Mouse (Mus musculus) embryo, embryonic 9.5 days (tissue): ENCODE data around the gene Sox6.

Experiments
- DNase-seq: peaks from one replicate; pipeline ENCODE4 v3.0.0-alpha.2; 2017; ENCODE audit errors: extremely low spot score

Gene Sox6

DNA sequence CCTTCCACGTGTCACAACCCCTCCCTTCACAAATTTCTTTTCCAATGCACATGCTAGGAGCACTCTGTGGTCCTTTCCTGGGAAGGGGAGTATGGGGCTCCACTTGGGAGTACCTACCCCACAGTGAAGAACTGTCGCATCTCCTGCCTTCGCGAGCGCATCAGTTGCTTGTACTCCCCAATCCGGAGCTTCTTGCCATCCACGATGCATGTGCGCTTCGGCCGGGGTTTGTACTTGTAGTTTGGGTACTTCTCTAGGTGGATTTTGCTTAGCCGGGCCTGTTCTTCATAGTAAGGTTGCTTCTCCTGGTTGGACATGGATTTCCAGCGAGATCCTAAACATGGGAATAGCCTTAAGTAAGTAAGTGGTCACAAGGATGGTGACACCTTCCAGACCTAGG lies 552.2 kb downstream of the Sox6 start:
- DNase-seq = no peak

DNA sequence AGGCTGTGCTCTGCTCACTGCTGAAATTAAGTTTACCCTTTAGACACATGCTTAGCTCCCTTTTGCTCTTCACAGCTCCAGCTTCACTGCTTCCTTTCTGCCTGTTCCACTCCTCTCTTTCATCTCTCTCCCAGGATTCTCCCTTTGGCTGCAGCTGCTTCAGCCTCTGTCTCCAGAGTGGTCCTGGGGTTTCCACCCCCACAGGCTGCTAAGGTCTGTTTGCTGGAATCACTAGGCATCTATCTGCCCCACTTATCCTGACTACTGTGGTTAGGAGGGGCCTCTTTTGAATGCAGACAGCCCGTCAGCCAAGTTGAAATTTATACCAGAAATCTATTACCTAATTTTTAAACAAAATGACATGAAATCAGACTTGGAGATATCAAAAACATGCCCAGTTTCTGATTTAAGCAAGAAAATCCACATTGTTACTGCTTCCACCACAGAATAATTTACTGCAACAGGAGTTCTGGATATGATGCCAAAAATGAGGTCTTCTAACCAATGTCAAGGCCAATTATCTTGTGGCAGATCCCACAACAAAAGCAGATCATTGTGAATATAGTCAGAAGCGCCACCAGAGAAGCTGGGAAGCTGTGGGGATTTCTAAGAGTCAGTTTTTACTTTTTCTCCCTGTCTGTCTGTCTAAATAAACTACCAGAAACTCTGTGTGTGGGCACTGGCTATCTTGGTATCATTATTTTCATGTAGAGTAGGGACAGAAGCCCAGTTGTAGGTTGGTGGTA lies 552.8 kb downstream of the Sox6 start:
- no peak for DNase-seq

DNA sequence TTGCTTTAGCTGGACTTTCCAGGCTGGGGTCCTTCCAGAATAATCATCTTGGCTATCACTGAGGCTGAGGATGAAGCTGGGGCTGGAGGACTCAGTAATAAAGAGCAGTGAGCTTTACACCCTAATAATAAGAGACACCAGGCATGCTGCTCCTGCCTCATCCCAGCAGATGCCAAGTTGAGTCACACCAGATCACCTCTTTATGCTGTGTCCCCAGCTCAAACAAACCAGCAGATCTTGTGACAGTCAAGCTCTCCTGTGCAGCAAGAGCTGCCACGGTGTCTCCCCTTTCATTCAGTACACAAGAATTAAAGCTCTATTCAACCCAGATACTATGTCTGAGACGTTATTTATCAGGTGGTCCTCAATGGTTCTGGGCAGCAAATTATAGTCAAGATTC lies 560.8 kb downstream of the Sox6 start:
- DNase-seq = no peak

DNA sequence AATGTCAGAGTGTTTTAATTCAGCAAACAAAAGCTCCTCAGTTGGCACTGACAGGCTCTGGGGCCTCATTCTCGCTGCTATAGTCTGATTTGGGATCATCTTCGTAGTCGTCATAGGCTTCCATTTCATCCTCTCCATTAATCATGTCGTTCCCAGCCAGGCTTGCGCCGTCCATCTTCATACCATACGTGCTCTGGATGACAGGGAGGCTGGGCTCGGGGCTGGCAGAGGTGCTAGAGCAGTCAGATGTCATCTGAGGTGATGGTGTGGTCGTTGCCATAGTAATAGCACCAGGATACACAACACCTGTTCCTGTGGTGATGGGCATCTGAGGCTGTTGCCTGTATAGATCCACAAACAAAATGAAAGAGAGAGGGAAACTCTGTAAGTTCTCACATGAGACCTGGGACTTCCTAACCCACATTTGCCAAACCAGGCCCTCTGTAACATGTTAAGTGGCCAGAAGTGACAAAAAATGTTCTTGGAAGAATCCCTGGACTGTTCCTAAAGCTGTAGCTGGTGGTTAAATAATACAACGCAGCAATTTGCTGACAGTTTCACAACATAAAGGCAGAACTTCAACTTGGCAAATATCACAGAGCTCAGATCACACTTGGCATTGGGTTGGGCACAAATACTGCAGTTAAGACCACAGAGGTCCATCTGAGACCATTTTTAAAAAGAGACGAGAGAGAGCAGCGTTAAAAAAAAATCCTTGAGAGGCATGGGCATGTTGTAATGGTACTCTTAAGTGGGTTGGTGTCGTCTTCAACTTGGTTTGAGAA lies 561.5 kb downstream of the Sox6 start:
- DNase-seq = no peak

DNA sequence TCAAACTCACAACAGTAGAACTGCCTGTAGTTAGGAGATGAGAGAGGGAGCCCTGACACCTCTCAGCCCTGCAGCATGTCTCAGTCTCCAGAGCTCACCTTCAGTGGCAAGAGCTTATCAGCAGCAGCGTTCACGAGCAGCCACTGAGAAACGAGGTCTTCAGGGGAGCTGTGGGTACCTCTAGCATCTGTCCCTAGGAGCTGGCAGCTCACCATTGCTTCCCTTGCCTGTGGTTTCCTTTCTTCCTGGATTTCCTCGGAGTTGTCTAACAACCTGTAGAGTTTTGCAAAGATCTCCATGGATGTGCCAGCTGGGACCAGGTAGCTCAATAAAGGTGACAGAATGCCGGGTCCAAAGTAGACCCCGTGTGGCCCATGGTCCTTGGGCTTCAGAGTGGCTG lies 563.4 kb downstream of the Sox6 start:
- no peak for DNase-seq

DNA sequence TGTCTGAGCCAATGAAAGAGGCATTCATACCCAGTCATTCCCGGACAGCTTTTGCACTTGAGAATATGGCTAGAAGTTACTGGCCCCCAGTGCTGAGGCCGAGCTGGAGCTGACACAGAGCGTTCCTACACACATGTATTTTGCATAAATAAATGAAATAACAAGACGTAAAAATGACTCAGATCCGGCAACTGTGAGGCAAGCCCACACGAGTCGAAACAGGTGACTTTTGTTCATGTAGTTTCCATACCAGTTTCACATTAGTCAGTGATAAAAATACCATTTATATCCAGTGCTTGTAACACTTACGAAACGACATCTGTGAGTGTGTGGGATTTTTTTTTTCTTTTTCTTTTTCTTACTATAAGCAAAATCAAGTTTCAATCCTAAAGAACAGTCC lies 564.5 kb downstream of the Sox6 start:
- no peak for DNase-seq

DNA sequence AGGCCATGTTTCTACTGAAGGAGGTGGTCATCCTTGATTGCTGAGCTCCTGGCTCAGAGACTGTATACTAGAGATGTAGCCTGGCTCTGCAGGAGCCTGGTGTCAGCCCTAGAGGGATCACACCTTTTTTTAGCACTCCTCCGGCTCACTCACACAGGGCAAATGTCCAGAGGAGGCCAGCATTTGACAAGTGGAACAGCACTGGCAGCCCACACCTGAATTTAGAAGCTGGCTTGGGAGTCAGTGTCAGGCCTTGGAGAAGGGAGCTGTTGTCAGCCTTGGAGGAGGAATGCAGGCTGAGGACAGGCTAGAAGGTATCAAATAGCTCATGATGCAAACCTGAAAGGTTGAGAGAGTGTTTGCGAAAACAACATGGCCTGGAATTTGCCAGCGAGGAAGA lies 565.7 kb downstream of the Sox6 start:
- DNase-seq = no peak

DNA sequence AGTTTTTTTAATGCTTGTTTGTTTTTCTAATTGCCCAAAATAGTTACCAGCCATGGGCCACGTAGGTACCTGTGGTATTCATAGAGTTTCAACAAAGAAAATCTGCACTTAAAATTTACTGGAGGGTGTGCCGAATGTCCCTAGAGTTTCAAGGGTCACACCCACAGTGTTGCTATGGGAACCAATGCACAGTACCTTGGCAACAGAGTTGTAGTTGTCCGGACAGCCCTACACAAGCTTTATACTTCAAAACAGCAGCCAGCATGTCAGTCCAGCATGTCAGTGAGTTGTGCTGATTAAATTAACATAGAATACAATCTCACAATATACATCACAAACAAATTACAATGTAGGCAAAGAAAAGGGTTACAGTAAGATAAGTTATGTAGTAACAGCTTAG lies 567.1 kb downstream of the Sox6 start:
- no peak for DNase-seq

DNA sequence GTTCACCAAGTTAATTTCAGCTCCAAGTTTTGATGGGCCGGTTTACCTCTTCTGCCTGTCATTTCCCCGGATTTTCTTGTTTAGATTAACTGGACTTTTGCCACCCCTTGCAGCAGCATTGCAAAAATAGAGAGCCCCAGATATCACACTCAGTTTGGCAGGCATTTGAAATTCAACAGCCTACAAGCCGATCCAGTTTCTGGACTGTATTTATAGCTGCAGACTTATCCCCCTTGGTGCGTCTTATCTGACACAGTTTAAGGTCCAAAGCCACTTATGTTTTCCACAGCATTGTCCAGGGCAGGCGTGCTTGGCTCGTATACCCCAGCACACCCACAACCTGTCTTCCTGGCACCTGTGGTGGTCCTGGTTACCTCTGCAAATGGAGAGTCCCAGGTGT lies 571.8 kb downstream of the Sox6 start:
- no peak for DNase-seq

DNA sequence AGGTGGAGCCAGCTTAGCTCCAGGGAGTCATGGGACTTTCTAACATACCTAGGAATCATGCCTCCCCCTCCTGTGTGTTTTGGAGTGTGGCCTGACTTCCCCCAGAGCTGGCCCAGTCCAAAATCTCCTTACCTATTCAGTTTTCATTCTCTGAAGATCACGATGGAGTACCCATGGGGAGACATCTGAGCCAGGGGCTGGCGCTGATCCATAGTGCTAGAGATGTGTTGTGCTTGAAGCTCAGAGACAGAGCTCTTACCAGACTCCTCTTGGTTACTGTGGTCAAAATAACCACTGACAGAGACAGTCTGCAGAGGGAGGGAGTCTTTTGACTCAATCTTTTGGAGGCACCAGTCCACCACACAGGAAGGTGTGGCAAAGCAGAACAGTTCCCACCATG lies 575.2 kb downstream of the Sox6 start:
- no peak for DNase-seq

DNA sequence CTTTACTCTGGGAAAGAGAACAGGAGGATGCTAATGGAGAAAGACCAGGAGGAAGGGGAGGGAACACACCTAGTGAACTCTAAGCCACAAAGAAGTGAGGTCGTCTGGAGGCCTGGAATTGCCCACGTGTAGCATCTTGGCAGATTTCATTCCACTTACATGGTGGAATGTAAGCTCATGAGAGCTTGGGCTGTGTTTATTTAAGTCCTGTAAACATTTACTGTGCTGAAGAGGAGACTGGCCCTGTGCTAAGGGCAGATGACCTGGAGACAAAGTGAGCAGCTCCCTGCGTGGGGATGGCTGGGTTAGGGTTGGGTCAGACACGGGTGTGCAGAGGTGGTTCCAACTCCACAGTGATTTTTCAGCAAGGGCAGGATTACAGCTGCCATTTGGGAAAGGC lies 576.3 kb downstream of the Sox6 start:
- no peak for DNase-seq

DNA sequence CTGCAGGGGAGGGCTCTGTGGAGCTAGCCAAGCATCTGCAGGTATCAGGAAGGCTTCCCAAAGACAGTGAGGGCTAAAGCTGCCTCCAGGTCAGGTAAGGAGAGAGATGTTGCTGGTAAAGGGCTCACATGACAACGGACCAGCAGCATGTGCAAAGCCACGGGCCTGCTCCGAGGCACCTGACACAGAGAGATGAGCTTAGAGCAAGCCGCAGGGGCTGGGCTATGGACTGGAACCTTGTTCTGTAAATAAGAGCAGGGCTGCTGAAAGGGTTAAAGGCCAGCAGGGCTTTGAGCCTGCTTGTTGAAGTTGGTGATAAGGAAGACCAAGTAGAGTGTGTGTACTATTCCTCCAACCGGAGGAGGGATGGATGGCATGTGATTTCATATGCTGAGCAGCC lies 583.6 kb downstream of the Sox6 start:
- no peak for DNase-seq

DNA sequence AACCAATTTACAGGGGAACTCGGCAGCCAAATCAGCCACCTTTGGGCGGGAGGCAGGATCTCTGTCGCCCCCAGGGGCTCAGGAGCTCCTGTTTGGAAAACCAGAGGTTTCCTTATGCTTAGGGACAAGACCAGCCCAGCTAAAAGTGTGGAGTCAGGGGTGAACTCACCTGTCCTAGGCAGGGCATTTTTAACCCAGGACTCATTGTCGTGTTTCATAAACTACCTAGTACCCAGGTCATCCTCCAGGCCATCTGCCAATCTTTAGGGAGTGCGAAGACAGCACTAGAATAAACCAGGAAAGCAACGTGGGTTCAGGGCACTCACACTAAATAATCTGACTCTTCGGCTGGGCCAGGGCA lies 584.9 kb downstream of the Sox6 start:
- no peak for DNase-seq

DNA sequence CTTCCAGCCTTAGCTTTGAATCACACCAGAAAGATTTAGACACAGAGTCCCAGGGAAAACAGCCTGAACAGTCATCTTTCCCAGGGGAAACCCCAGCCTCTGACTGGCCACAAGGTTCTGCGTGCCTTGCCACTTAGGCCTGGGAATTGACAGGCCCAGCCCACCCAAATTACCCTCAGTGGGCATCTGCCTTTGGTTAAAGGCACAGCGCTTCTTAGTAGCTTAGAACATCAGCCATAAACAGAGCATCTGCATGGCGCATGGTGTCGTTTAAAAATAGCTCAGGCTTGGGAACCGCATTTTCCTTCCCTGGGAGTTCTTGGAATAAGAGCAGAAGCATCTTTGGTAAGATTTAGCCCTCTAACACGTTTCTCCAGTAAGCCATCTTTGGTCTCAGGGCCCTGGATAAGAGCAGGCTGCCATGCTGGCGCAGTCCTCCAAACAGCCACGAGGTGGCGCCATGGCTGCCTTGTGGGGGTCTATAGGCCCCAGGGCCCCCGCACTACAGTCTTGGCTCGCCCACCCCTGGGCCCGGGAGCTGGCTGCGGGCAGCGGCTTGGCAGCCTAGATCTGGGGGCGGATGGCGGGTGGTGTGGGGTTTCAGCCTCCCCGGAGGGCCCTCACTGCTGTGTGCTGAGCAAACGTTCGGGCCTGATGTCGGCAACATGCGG lies 585.4 kb downstream of the Sox6 start:
- DNase-seq = peak; percentile 87

DNA sequence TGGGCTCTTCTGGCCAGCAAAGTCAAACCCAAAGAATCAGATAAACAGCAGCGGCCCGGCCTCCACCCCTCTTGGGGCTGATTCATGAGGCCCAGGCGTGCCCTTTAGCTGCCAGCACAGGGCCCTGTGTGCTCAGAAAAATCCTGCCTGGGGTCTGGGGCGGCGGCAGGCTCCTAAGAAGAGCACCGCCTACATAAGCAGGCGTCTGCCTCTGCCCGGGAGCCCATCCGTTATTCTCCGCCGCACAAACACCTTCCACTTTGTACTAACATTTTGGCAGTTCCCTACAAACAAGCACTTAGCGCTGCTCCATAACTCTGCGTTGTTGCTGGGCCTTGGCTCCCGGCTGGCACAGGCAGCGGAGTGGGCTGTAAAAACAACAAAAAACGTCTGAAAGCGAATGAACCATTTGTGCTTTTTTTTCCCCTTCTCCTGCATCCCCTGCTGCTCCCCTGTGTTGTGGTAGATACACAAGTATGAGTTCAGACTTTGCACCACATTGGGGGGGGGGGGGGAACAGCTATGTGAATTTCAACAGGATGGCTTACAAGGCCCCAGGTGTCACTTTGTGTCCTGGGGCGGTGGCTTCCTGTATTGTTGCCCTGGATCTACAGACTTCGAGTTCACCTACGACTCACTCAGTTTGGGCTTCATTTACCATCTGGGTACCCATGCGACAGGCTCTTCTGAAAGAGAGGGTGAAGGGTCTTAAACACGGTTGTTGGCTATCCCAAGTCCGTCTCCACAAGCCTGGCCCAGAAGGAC lies 588.0 kb downstream of the Sox6 start:
- DNase-seq = peak; percentile 25

DNA sequence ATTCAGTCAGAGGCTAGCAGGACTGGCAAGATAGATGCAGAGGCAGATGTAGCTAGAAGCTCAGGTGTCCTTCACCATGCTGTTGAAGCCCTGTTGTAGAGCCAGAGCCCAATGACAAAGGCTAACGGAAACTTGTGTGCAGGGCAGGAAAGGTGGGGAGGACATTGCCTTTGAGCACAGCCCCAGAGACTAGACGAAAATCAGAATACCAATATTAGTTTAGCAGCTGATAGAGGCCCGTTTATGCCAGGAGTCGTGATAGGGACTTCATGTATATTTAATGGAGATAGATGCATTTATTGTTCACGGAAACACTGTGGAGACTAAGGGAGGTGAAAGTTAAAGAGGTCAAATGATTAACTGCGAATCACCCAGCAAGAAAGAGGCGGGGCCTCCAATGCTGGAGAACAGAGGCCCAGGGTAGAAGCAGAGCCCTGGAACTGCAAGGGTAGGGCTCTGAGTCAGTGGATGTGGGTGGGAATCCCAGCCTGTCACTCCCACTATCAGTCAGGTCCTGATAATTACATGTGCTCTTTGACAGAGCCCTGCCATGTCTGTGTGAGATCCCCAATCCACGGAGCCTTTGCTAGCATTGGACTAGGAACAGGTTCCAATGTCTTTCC lies 590.1 kb downstream of the Sox6 start:
- DNase-seq = no peak

DNA sequence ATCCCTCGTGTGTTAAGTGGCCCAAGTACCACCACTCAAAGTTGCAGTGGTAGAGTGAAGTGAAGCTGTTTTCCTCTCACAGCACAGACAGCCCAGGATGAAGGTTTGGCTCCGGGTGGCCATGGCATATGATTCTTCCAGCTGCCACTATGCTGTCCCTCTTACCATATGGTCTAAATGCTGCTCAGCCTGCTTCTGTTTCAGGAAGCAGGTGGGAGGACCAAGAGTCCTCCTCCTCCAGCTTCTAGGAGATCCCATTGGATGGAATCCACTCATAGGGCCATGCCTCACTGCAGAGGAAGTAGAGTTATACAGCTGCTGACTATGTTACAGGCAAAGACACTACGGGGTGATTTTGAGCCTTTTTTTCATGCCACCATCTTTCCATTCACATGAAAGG lies 591.5 kb downstream of the Sox6 start:
- no peak for DNase-seq

DNA sequence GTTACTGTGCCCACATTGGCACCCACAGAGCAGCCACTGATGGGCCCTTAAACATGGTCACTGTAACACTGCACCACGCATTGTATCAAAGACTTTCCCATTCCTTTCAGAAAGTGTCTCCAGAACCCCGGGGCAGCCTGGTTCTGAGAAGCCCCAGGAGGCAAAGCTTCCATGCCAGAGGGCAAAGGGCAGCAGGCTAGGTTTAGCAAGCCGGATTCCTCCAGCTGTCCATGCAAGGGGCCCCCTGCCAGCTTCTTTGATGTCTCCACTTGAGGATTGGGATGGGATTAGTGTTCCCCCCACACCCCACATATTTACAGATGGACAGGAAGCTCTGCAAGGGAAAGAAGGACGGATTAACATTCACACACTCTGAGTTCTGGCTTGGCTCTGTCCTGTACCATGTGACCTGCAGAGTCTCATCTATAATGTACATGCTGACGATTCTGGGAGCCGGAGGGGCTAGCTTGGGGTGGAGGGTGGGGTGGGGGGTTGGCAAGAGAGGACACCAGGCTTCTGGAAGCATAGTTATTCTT lies 592.0 kb downstream of the Sox6 start:
- DNase-seq = peak; percentile 20

DNA sequence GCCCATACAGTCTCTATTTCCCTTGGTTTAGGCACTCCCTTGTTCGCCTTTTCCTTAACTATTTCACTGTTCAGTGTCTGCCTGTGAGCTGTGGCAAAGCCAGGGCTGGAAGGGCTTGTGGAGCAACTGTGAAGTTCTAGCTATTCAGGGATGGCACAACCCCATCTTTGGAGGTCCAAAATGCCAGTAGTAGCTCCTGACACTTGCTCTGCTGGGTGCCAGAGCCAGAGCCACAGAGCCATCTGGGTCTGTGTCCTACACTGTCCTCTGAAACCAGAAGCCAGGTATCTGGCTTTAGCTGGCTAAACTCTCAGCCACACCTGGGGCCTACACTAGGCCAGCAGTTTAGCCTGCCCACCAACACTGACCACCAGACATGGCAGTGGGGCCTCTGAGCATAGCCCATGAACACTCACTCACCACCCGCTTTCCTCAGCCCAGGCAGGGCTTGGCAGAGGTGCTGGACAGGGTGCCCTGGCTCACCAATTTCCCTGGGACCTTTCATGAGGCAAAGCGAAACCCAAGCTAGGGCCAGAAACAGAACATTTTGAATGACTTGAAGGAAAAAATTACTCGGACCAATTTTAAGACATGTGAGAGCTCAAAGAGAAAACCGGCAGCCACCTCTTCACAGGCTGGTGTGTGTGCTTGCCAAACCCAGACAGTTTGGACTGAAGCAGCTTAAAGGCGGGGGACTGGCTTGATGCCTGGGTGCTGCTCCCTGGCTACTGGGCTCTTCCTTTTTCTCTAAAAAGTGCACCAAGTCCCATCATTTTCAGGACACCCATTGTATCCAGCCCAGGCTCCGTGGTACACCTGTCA lies 612.2 kb downstream of the Sox6 start:
- DNase-seq = no peak

DNA sequence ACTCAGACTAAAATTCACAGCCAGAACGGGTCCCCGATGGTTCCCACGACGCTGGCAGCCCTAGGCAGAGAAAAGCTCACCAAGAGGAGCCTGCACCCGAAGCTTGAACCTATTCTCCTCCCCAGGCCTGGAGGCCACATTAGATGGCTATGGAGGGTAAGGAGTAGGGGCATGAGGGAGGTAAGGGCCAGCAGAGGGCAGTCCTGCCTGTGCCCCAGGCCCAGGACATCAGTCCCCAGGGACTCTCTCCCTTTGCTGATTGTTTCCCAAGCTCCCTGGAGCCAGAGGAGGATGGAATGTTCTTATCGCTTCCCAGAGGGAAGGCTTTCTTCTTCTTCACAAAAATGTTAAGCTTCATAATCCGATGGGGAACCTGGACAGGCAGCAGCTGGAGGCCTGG lies 615.8 kb downstream of the Sox6 start:
- DNase-seq = no peak

DNA sequence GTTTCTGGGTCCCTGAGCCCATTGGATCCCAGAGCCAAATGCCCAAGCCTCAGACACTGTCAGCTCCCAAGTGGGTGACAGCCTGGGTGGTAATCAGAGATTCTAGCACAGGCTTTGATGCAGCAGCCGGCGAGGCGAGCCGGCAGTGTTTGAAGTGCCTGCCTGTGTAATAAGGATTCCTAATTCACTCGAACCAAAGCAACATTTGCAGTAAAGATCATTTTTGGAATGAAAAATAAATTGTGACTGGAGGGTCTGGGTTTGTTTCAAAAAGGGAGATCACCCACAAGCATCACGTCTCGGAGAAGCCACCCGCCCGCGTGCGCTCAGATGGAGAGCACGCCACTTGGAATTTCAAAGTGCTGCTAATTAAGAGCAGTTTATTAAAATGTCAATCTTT lies 617.6 kb downstream of the Sox6 start:
- DNase-seq = no peak
